Mouse (Mus musculus) liver, embryonic 13.5 days (tissue): Measurements from ENCODE around the gene Cdhr4. TPM values are rescaled to one million over a fixed set of nuclear protein-coding genes. Genes with fewer than 3 reads are reported as not detected.
A peak's percentile ranks its signal among the peaks of the same experiment; 100 is the strongest.

ENCODE experiments used
- ATAC-seq: fragments of 200-750 bp; cut with Nextera tagmentation; 2 replicates; pipeline ENCODE4 v1.8.0; 2017; ENCODE audit warnings: low read depth, mild to moderate bottlenecking, moderate number of reproducible peaks, moderate library complexity
- DNase-seq: peaks from one replicate; pipeline ENCODE4 v3.0.0; 2022
- H3K27ac ChIP-seq: fragments of 300-500 bp; sonication (generic); 2 replicates; pipeline ENCODE4 v1.5.1; 2015; ENCODE audit warnings: moderate library complexity, mild to moderate bottlenecking, inconsistent platforms
- H3K27me3 ChIP-seq: fragments of 300-500 bp; sonication (generic); 2 replicates; pipeline ENCODE4 v1.6.1; 2015; ENCODE audit warnings: mild to moderate bottlenecking, inconsistent platforms
- H3K36me3 ChIP-seq: fragments of 300-500 bp; sonication (generic); 2 replicates; pipeline ENCODE4 v1.6.1; 2015; ENCODE audit warnings: mild to moderate bottlenecking, inconsistent platforms
- H3K4me1 ChIP-seq: fragments of 300-500 bp; sonication (generic); replicated peaks from 2 replicates; pipeline ENCODE4 v1.6.1; 2015; ENCODE audit warnings: inconsistent platforms
- H3K4me2 ChIP-seq: fragments of 300-500 bp; sonication (generic); 2 replicates; pipeline ENCODE4 v1.6.1; 2015; ENCODE audit warnings: inconsistent platforms, mild to moderate bottlenecking, moderate library complexity
- H3K4me3 ChIP-seq: fragments of 300-500 bp; sonication (generic); replicated peaks from 2 replicates; pipeline ENCODE4 v1.5.1; 2015; ENCODE audit warnings: mild to moderate bottlenecking, inconsistent platforms
- H3K9ac ChIP-seq: fragments of 300-500 bp; sonication (generic); 2 replicates; pipeline ENCODE4 v1.6.1; 2015; ENCODE audit warnings: mild to moderate bottlenecking, inconsistent platforms
- H3K9me3 ChIP-seq: fragments of 300-500 bp; sonication (generic); replicated peaks from 2 replicates; pipeline ENCODE4 v1.6.1; 2016; ENCODE audit warnings: inconsistent platforms
- WGBS: fragments of 180-500 bp; shearing (Covaris S2); methylation state at CpG from one replicate; pipeline ENCODE4 v1.1.7; 2015; ENCODE audit not compliant: insufficient replicate concordance; 5-methylcytosine and 5-hydroxymethylcytosine counted together
- polyA plus RNA-seq: library from polyadenylated mRNA; unstranded; fragments of >200 nt; fragmentation: Nextera tagmentation; extraction: Ambion mirVana; gene quantifications from 2 replicates; pipeline ENCODE4 v1.2.1, GENCODE M21; 2015

Gene Cdhr4
- polyA plus RNA-seq = 1.1 and 1.2 TPM in 2 replicates

GRCm38 (mm10) chr9:107992197-107992596 lies at the start of gene Cdhr4:
TSS of gene Cdhr4 (plus strand) at chr9:107992497.
- no peak for DNase-seq
- peaks cover 24% of the 10 kb centered on the region for H3K4me1 ChIP-seq
- H3K27ac ChIP-seq = no peak within 1 kb of the TSS
- H3K9me3 ChIP-seq = no peaks in the 10 kb centered on the region
- no peak within 1 kb of the TSS for H3K4me2 ChIP-seq
- no peak for ATAC-seq
- no peak within 1 kb of the TSS for H3K4me3 ChIP-seq
- no peak within 1 kb of the TSS for H3K9ac ChIP-seq
- 80% methylated on average over 2 of the region's 2 CpGs for WGBS
- no peaks in the 10 kb centered on the region for H3K27me3 ChIP-seq
- H3K36me3 ChIP-seq = no peaks in the 10 kb centered on the region

GRCm38 (mm10) chr9:107947241-107948194 lies 44.8 kb upstream of the Cdhr4 start:
- no peak for DNase-seq
- H3K4me3 ChIP-seq = no peak overlapping the region

GRCm38 (mm10) chr9:107949184-107949921 lies 42.9 kb upstream of the Cdhr4 start:
- Histone ChIP-seq H3K4me1 (peaks cover 26% of the 10 kb centered on the region), H3K9me3 (no peaks in the 10 kb centered on the region), H3K9ac (no peak overlapping the region), H3K4me3 (no peak overlapping the region), H3K4me2 (no peak overlapping the region), H3K27ac (no peak overlapping the region), H3K36me3 (0 out of 2 replicates have a peak, but pooled peaks cover 2% of the 10 kb centered on the region), H3K27me3 (peaks cover 4% of the 10 kb centered on the region; the same call in 1 of the 2 replicates)
- ATAC-seq (no peak), DNase-seq (no peak)
- WGBS = 69% methylated on average over 13 of the region's 13 CpGs

More at GRCm38 (mm10) chr9:107947241-107948194, 44.8 kb upstream of the Cdhr4 start:
- Histone ChIP-seq H3K27ac (no peak overlapping the region), H3K4me2 (no peak overlapping the region), H3K27me3 (peaks cover 4% of the 10 kb centered on the region; the same call in 1 of the 2 replicates), H3K36me3 (no peaks in the 10 kb centered on the region), H3K9ac (no peak overlapping the region), H3K9me3 (no peaks in the 10 kb centered on the region), H3K4me1 (peaks cover 20% of the 10 kb centered on the region)
- 78% methylated on average over 31 of the region's 31 CpGs for WGBS
- no peak for ATAC-seq

GRCm38 (mm10) chr9:107949922-107950235 lies 42.4 kb upstream of the Cdhr4 start, which contains the start of gene Traip:
TSS of gene Traip (plus strand) at chr9:107950136.
- peak within 1 kb of the TSS; percentile 73 for H3K27ac ChIP-seq
- H3K4me1 ChIP-seq = peaks cover 26% of the 10 kb centered on the region
- no peaks in the 10 kb centered on the region for H3K9me3 ChIP-seq
- H3K36me3 ChIP-seq = 0 out of 2 replicates have a peak, but pooled peaks cover 6% of the 10 kb centered on the region
- peak within 1 kb of the TSS; percentile 86 for H3K4me3 ChIP-seq
- peak within 1 kb of the TSS; percentile 81 for H3K9ac ChIP-seq
- ATAC-seq (no peak), DNase-seq (no peak)
- 78% methylated on average over 10 of the region's 10 CpGs for WGBS
- H3K4me2 ChIP-seq = peak within 1 kb of the TSS; percentile 84
- peaks cover 4% of the 10 kb centered on the region; the same call in 1 of the 2 replicates for H3K27me3 ChIP-seq

- 13% methylated on average over 45 of the region's 45 CpGs for WGBS
- no peaks in the 10 kb centered on the region for H3K9me3 ChIP-seq
- peaks cover 9% of the 10 kb centered on the region; the same call in 1 of the 2 replicates for H3K36me3 ChIP-seq
- peak overlapping the region; percentile 73 for H3K27ac ChIP-seq
- peak; percentile 86 for DNase-seq
- H3K4me3 ChIP-seq = peak overlapping the region; percentile 86
- peak overlapping the region; percentile 81 for H3K9ac ChIP-seq
- no peaks in the 10 kb centered on the region for H3K27me3 ChIP-seq
- peaks cover 26% of the 10 kb centered on the region for H3K4me1 ChIP-seq
- ATAC-seq = peak; percentile 90
- peak overlapping the region; percentile 84 for H3K4me2 ChIP-seq
Measured at GRCm38 (mm10) chr9:107950460-107951355, 41.6 kb upstream of the Cdhr4 start.

- Histone ChIP-seq H3K27ac (no peak overlapping the region), H3K9ac (no peak overlapping the region), H3K4me1 (peaks cover 18% of the 10 kb centered on the region), H3K4me2 (no peak overlapping the region), H3K9me3 (no peaks in the 10 kb centered on the region), H3K27me3 (no peaks in the 10 kb centered on the region), H3K4me3 (no peak overlapping the region), H3K36me3 (peaks cover 59% of the 10 kb centered on the region)
- 82% methylated on average over 6 of the region's 6 CpGs for WGBS
- ATAC-seq = no peak
- DNase-seq = no peak
Measured at GRCm38 (mm10) chr9:107955613-107956289, 36.5 kb upstream of the Cdhr4 start.

- no peak overlapping the region for H3K4me2 ChIP-seq
- H3K9ac ChIP-seq = no peak overlapping the region
- H3K4me1 ChIP-seq = peaks cover 16% of the 10 kb centered on the region
- peaks cover 73% of the 10 kb centered on the region for H3K36me3 ChIP-seq
- no peak for DNase-seq
- no peak for ATAC-seq
- H3K4me3 ChIP-seq = no peak overlapping the region
- 61% methylated on average over 6 of the region's 6 CpGs for WGBS
- H3K27me3 ChIP-seq = no peaks in the 10 kb centered on the region
- no peak overlapping the region for H3K27ac ChIP-seq
- no peaks in the 10 kb centered on the region for H3K9me3 ChIP-seq
Measured at GRCm38 (mm10) chr9:107957141-107957540, 35.2 kb upstream of the Cdhr4 start.

GRCm38 (mm10) chr9:107959896-107960295 lies 32.4 kb upstream of the Cdhr4 start:
- Histone ChIP-seq H3K36me3 (peaks cover 91% of the 10 kb centered on the region), H3K9ac (no peak overlapping the region), H3K27me3 (no peaks in the 10 kb centered on the region), H3K9me3 (no peaks in the 10 kb centered on the region), H3K4me3 (no peak overlapping the region), H3K4me1 (peaks cover 11% of the 10 kb centered on the region), H3K27ac (no peak overlapping the region), H3K4me2 (no peak overlapping the region)
- DNase-seq (no peak), ATAC-seq (no peak)
- WGBS = 76% methylated on average over 6 of the region's 6 CpGs

GRCm38 (mm10) chr9:107960928-107961327 lies 31.4 kb upstream of the Cdhr4 start:
- Histone ChIP-seq H3K9me3 (no peaks in the 10 kb centered on the region), H3K36me3 (peaks cover 96% of the 10 kb centered on the region), H3K27ac (no peak overlapping the region), H3K4me2 (no peak overlapping the region), H3K4me3 (no peak overlapping the region), H3K27me3 (no peaks in the 10 kb centered on the region), H3K4me1 (peaks cover 15% of the 10 kb centered on the region), H3K9ac (no peak overlapping the region)
- DNase-seq (no peak), ATAC-seq (no peak)
- 62% methylated on average over 4 of the region's 4 CpGs for WGBS

GRCm38 (mm10) chr9:107961351-107961762 lies 30.9 kb upstream of the Cdhr4 start:
- DNase-seq (no peak), ATAC-seq (no peak)
- Histone ChIP-seq H3K4me2 (no peak overlapping the region), H3K27ac (0 out of 2 replicates have a peak overlapping the region, but pooled peaks have one; percentile 25), H3K36me3 (peaks cover 94% of the 10 kb centered on the region), H3K9ac (no peak overlapping the region), H3K27me3 (no peaks in the 10 kb centered on the region), H3K4me1 (peaks cover 17% of the 10 kb centered on the region), H3K4me3 (no peak overlapping the region), H3K9me3 (no peaks in the 10 kb centered on the region)
- 89% methylated on average over 10 of the region's 10 CpGs for WGBS
